Mouse (Mus musculus) liver, embryonic 14.5 days (tissue): ENCODE measurements around the gene Dlx4. TPM values are rescaled to one million over a fixed set of nuclear protein-coding genes. Genes with fewer than 3 reads are reported as not detected.

Experiments
- ATAC-seq: fragments of 200-750 bp; cut with Nextera tagmentation; 2 replicates; pipeline ENCODE4 v1.8.0; 2017; ENCODE audit warnings: moderate number of reproducible peaks, mild to moderate bottlenecking, moderate library complexity; ENCODE audit not compliant: insufficient read depth
- DNase-seq, 3 experiments: peaks; one replicate each; pipeline ENCODE4 v3.0.0-alpha.2; 2012 to 2013; ENCODE audit warnings: low read depth in 3 of 3, low spot score in 3 of 3
- H3K27ac ChIP-seq: fragments of 300-500 bp; sonication (generic); 2 replicates; pipeline ENCODE4 v1.5.1; 2014; ENCODE audit warnings: moderate library complexity, mild to moderate bottlenecking, control low read depth, inconsistent platforms
- H3K27me3 ChIP-seq: fragments of 300-500 bp; sonication (generic); 2 replicates; pipeline ENCODE4 v1.6.1; 2014; ENCODE audit warnings: mild to moderate bottlenecking, low read length, moderate library complexity; ENCODE audit not compliant: control insufficient read depth, insufficient read depth
- H3K36me3 ChIP-seq: fragments of 300-500 bp; sonication (generic); replicated peaks from 2 replicates; pipeline ENCODE4 v1.6.1; 2014; ENCODE audit warnings: low read depth; ENCODE audit not compliant: control insufficient read depth, insufficient read depth
- H3K4me1 ChIP-seq, 2 experiments: fragments of 200-500 bp in 1 of 2; fragments of 300-500 bp in 1 of 2; sonication (generic) in 1 of 2; replicated peaks; 2 replicates each; pipeline ENCODE4 v1.6.1; 2012 to 2014; ENCODE audit warnings: antibody characterized with exemption in 1 of 2, inconsistent platforms in 1 of 2, low read length in 1 of 2; ENCODE audit not compliant: control insufficient read depth in 2 of 2, insufficient read depth in 2 of 2
- H3K4me2 ChIP-seq: fragments of 300-500 bp; sonication (generic); 2 replicates; pipeline ENCODE4 v1.6.1; 2014; ENCODE audit warnings: low read depth, mild to moderate bottlenecking, control low read depth, moderate library complexity
- H3K4me3 ChIP-seq, 2 experiments: fragments of 200-500 bp in 1 of 2; fragments of 300-500 bp in 1 of 2; sonication (generic) in 1 of 2; 2 replicates each; pipeline ENCODE4 v1.5.1; 2012 to 2014; ENCODE audit warnings: low read depth in 2 of 2, low read length in 2 of 2, mild to moderate bottlenecking in 2 of 2, control low read depth in 1 of 2, inconsistent platforms in 1 of 2, moderate library complexity in 1 of 2; ENCODE audit not compliant: insufficient read depth in 1 of 2
- H3K9ac ChIP-seq: fragments of 300-500 bp; sonication (generic); replicated peaks from 2 replicates; pipeline ENCODE4 v1.6.1; 2014; ENCODE audit warnings: mild to moderate bottlenecking, control low read depth, moderate library complexity
- H3K9me3 ChIP-seq: fragments of 300-500 bp; sonication (generic); 2 replicates; pipeline ENCODE4 v1.6.1; 2016; ENCODE audit warnings: low read length, mixed read lengths; ENCODE audit not compliant: control insufficient read depth
- CTCF ChIP-seq: IDR thresholded peaks from 2 replicates; pipeline ENCODE4 v1.5.1; 2016; ENCODE audit warnings: antibody characterized with exemption, low read depth, control low read depth
- EP300 ChIP-seq: IDR thresholded peaks from 2 replicates; pipeline ENCODE4 v1.6.1; 2016; ENCODE audit warnings: antibody characterized with exemption, low read depth
- WGBS: fragments of 180-500 bp; shearing (Covaris S2); extraction: QIAGEN DNeasy Blood & Tissue Kit; methylation state at CpG from one replicate; pipeline ENCODE4 v1.1.7; 2014; ENCODE audit not compliant: insufficient replicate concordance; 5-methylcytosine and 5-hydroxymethylcytosine counted together
- polyA plus RNA-seq, 2 experiments: library from polyadenylated mRNA; depleted of rRNA in 1 of 2; stranded (reverse) in 1 of 2; unstranded in 1 of 2; fragments of >200 nt; fragmentation: Nextera tagmentation in 1 of 2; extraction: Ambion mirVana in 1 of 2; gene quantifications; 2 replicates each; pipeline versions ENCODE4 v1.2.1 to v1.2.3; 2012 to 2014

Dlx4 gene
- polyA plus RNA-seq, 2 experiments: 0.09 TPM; not detected in 1

DNA sequence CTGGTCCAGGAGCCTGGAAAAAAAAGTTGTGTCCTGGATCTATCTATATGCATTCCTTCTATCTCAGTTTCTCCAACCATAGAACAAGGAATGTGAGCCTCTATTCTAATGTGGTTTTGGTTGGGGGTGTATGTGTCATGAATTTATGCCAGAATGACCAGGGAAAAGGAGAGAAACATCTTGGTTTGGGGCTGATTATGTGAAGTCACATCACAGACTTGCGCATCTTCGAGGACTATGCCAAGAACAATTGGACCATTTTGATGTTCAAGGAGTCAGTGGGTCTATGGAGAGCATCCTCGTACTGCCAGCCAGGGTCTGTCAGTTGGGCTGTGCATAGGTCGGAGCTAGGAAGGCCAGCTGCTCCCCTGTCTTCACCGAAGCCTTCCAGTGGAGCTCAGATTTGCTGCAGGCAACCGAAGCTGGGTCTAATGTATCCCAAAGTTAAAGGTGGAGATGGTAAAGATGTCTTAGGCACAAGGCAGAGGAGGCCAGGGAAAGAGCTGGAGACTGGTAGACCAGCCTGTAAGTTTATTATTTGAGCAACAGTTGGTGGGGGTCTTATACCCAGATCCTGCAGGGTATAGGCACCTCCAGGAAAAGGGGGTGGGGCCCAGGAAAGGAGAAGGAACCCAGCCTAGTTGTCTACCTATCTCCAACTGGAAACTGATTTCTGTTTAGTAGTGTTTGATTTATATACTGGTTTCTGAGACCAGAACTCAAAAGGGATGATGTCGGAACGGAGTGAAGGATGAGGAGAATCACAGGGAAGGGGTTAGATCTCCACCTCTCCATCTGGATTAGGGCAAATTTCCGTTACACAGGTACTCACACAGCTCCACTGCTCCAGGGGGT is 1.7 kb downstream of the Dlx4 start:
- no peak for DNase-seq
- no peaks in the 10 kb centered on the region for H3K9me3 ChIP-seq

DNA sequence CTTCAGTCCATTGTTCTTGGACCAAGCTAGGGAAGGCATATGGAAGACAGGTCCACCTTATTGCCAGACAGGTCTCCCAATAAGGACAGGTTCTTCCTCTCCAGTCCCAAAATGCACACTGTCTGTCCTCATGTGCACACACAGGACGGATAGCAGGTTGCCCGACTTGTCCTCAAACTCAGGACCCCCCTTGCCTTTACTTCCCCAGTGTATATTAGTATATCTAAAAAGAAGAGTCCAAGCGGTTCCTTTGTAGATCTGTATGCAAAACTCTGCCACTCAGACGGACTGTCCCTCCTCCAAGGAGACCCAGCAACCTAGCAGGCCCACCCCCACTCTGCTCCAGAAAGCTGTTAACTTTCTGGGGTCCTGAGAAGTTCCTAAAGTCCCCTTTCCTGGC is 2.4 kb downstream of the Dlx4 start:
- TF ChIP-seq EP300: no peak
- no peaks in the 10 kb centered on the region for H3K4me1 ChIP-seq
- H3K9me3 ChIP-seq: no peaks in the 10 kb centered on the region
- no peak overlapping the region for H3K27ac ChIP-seq
- ATAC-seq (no peak), DNase-seq (no peak)
- 13% methylated on average over 4 of the region's 4 CpGs for WGBS
- no peaks in the 10 kb centered on the region for H3K36me3 ChIP-seq
- H3K4me3 ChIP-seq: no peak overlapping the region
- H3K27me3 ChIP-seq: peaks cover 94% of the 10 kb centered on the region
- H3K4me2 ChIP-seq: no peak overlapping the region
- no peak overlapping the region for H3K9ac ChIP-seq

More for the DNA sequence above, 1.7 kb downstream of the Dlx4 start:
- TF ChIP-seq CTCF: no peak
- TF ChIP-seq EP300: no peak
- Histone ChIP-seq H3K9ac (no peak overlapping the region), H3K4me2 (no peak overlapping the region), H3K36me3 (no peaks in the 10 kb centered on the region), H3K4me1 (no peaks in the 10 kb centered on the region), H3K27me3 (peaks cover 94% of the 10 kb centered on the region), H3K27ac (no peak overlapping the region), H3K4me3 (no peak overlapping the region)
- 12% methylated on average over 9 of the region's 9 CpGs for WGBS
- no peak for ATAC-seq

DNA sequence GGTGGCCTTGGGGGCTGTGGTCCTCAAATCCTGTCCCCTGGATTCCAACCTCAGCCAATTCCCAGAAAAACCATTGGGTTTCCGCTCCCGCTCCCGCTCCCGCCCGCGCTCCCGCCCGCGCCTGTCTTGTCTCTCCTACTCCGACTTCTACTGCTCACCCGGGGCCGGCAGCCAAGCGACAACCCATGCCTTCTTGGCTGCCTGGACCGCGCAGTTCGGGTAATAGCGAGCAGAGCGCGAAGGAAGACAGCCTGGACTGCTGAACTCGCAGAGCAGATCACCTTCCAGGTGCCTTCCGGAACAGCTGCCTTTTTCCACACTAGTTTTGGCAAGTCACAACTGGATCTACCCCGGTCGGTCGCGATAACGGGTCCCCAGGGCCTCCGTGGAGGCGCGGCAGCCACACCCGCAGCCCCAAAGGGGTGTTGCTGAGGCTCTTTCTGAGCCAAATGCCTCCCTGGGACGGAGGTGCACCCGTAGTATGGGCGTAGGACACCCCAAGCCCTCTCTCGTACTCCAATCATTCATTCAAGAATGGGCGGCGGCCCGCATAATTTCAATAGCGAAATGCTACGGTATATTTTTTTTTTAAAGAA is 3.0 kb downstream of the Dlx4 start:
- Histone ChIP-seq H3K9me3 (no peaks in the 10 kb centered on the region), H3K27me3 (peaks cover 94% of the 10 kb centered on the region), H3K36me3 (no peaks in the 10 kb centered on the region), H3K9ac (no peak overlapping the region), H3K27ac (no peak overlapping the region), H3K4me3 (no peak overlapping the region), H3K4me1 (no peaks in the 10 kb centered on the region), H3K4me2 (no peak overlapping the region)
- ATAC-seq (no peak), DNase-seq (peak in 1 of 3 experiments; percentile 9)
- 4% methylated on average over 39 of the region's 39 CpGs for WGBS
- TF ChIP-seq CTCF (no peak), EP300 (no peak)

DNA sequence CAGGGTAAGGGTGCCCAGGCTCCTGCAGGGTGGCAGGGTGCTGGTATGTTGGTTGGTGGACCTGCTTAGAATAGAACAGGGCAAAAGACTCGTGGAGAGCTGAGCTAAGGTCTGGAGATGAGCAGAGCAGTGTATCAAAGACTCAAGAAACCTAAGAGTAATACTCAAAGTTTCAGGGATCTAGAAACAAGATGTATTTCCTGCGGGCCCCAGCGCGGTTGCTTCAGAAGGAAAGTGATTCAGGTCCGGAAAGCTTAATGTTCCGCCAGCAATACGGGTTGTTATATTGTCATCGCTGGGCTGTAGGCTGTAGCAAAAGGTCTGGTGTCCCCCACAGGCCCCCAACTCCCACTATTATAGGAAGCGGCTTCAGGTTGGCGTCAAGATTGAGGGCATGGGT is 3.8 kb downstream of the Dlx4 start:
- Histone ChIP-seq H3K27me3 (peaks cover 93% of the 10 kb centered on the region), H3K9ac (no peak overlapping the region), H3K36me3 (no peaks in the 10 kb centered on the region), H3K4me1 (no peaks in the 10 kb centered on the region), H3K9me3 (no peaks in the 10 kb centered on the region), H3K27ac (no peak overlapping the region), H3K4me3 (no peak overlapping the region), H3K4me2 (no peak overlapping the region)
- 9% methylated on average over 10 of the region's 10 CpGs for WGBS
- TF ChIP-seq EP300 (no peak), CTCF (no peak)
- ATAC-seq (no peak), DNase-seq (no peak)

DNA sequence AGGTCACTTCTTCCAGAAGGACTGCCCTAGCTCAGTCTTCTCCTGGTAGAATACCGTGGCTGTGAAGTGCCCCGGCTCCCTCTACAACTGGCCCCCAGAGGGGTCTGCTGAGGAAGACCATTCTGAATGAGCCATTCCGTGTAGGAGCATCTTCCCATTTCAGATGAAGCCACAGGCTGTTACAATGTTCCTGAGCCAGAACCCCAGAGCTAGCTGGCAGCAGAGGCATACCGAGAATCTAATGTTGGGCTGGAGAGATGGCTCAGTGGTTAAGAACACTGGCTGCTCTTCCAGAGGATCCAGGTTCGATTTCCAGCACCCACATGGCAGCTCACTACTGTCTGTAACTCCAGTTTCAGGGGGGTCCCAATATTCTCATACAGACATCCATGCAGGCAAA is 6.2 kb downstream of the Dlx4 start:
- Histone ChIP-seq H3K4me1 (no peaks in the 10 kb centered on the region), H3K36me3 (no peaks in the 10 kb centered on the region), H3K27ac (no peak overlapping the region), H3K4me2 (no peak overlapping the region), H3K27me3 (peaks cover 72% of the 10 kb centered on the region), H3K4me3 (no peak overlapping the region), H3K9ac (no peak overlapping the region), H3K9me3 (no peaks in the 10 kb centered on the region)
- 40% methylated on average over 5 of the region's 5 CpGs for WGBS
- TF ChIP-seq CTCF (no peak), EP300 (no peak)
- DNase-seq (no peak), ATAC-seq (no peak)
